Mouse (Mus musculus) stomach, embryonic 15.5 days (tissue): ENCODE data around the gene Hmgb2. TPM values are rescaled to one million over a fixed set of nuclear protein-coding genes. Genes with fewer than 3 reads are reported as not detected.
A peak's percentile ranks its signal among the peaks of the same experiment; 100 is the strongest.

Experiments used
- ATAC-seq: fragments of 200-750 bp; cut with Nextera tagmentation; 2 replicates; pipeline ENCODE4 v1.8.0; 2017; ENCODE audit warnings: low read depth, moderate number of reproducible peaks, moderate TSS enrichment; ENCODE audit not compliant: insufficient read depth, low FRiP score
- H3K27ac ChIP-seq: fragments of 300-500 bp; sonication (generic); 2 replicates; pipeline ENCODE4 v1.5.1; 2015; ENCODE audit warnings: mild to moderate bottlenecking, inconsistent platforms
- H3K27me3 ChIP-seq: fragments of 300-500 bp; sonication (generic); replicated peaks from 2 replicates; pipeline ENCODE4 v1.6.1; 2015; ENCODE audit warnings: inconsistent platforms
- H3K36me3 ChIP-seq: fragments of 300-500 bp; sonication (generic); 2 replicates; pipeline ENCODE4 v1.6.1; 2015; ENCODE audit warnings: inconsistent platforms
- H3K4me1 ChIP-seq: fragments of 300-500 bp; sonication (generic); 2 replicates; pipeline ENCODE4 v1.6.1; 2015; ENCODE audit warnings: inconsistent platforms
- H3K4me2 ChIP-seq: fragments of 300-500 bp; sonication (generic); 2 replicates; pipeline ENCODE4 v1.6.1; 2015; ENCODE audit warnings: mild to moderate bottlenecking, inconsistent platforms
- H3K4me3 ChIP-seq: fragments of 300-500 bp; sonication (generic); replicated peaks from 2 replicates; pipeline ENCODE4 v1.5.1; 2015; ENCODE audit warnings: inconsistent platforms
- H3K9ac ChIP-seq: fragments of 300-500 bp; sonication (generic); 2 replicates; pipeline ENCODE4 v1.6.1; 2015; ENCODE audit warnings: inconsistent platforms
- H3K9me3 ChIP-seq: fragments of 300-500 bp; sonication (generic); 2 replicates; pipeline ENCODE4 v1.6.1; 2016; ENCODE audit warnings: inconsistent platforms
- WGBS: fragments of 180-500 bp; shearing (Covaris S2); methylation state at CpG from one replicate; pipeline ENCODE4 v1.1.7; 2015; 5-methylcytosine and 5-hydroxymethylcytosine counted together
- polyA plus RNA-seq: library from polyadenylated mRNA; unstranded; fragments of >200 nt; fragmentation: Nextera tagmentation; extraction: Ambion mirVana; gene quantifications from 2 replicates; pipeline ENCODE4 v1.2.1, GENCODE M21; 2015

The Hmgb2 gene
- polyA plus RNA-seq, result 312 and 353 TPM in 2 replicates

- WGBS, result under 1% methylated on average over 63 of the region's 63 CpGs
- H3K27ac ChIP-seq, result peak within 1 kb of the TSS; percentile 100
- no peaks in the 10 kb centered on the region for H3K27me3 ChIP-seq
- peak; percentile 100 for ATAC-seq
- H3K36me3 ChIP-seq, result peaks cover 8% of the 10 kb centered on the region; the same call in 1 of the 2 replicates
- peak within 1 kb of the TSS; percentile 90 for H3K4me3 ChIP-seq
- no peaks in the 10 kb centered on the region; the same call in 1 of the 2 replicates for H3K9me3 ChIP-seq
- H3K4me1 ChIP-seq, result 0 out of 2 replicates have a peak, but pooled peaks cover 6% of the 10 kb centered on the region
- H3K9ac ChIP-seq, result peak within 1 kb of the TSS; percentile 98
- H3K4me2 ChIP-seq, result peak within 1 kb of the TSS; percentile 92
Measured at GRCm38 (mm10) chr8:57511316-57512118, at the start of gene Hmgb2. TSS of gene Hmgb2 (plus strand) at chr8:57511907.

- H3K4me2 ChIP-seq, result no peak overlapping the region
- ATAC-seq, result no peak
- H3K9me3 ChIP-seq, result no peaks in the 10 kb centered on the region
- no peak overlapping the region for H3K27ac ChIP-seq
- no peaks in the 10 kb centered on the region for H3K27me3 ChIP-seq
- no peaks in the 10 kb centered on the region for H3K36me3 ChIP-seq
- H3K4me3 ChIP-seq, result no peak overlapping the region
- H3K9ac ChIP-seq, result no peak overlapping the region
- H3K4me1 ChIP-seq, result no peaks in the 10 kb centered on the region
- WGBS, result 38% methylated on average over 1 of the region's 1 CpGs
Measured at GRCm38 (mm10) chr8:57462839-57463238, 48.9 kb upstream of the Hmgb2 start.

GRCm38 (mm10) chr8:57463757-57464156 lies 48.0 kb upstream of the Hmgb2 start:
- no peaks in the 10 kb centered on the region for H3K36me3 ChIP-seq
- H3K27me3 ChIP-seq, result no peaks in the 10 kb centered on the region
- no peaks in the 10 kb centered on the region for H3K9me3 ChIP-seq
- no peak overlapping the region for H3K27ac ChIP-seq
- no peak overlapping the region for H3K4me2 ChIP-seq
- 75% methylated on average over 3 of the region's 3 CpGs for WGBS
- H3K4me1 ChIP-seq, result no peaks in the 10 kb centered on the region
- no peak overlapping the region for H3K9ac ChIP-seq
- ATAC-seq, result no peak
- no peak overlapping the region for H3K4me3 ChIP-seq

- Histone ChIP-seq H3K27ac (no peak overlapping the region), H3K4me3 (no peak overlapping the region), H3K4me2 (no peak overlapping the region), H3K36me3 (no peaks in the 10 kb centered on the region), H3K27me3 (no peaks in the 10 kb centered on the region), H3K9me3 (no peaks in the 10 kb centered on the region), H3K4me1 (no peaks in the 10 kb centered on the region), H3K9ac (no peak overlapping the region)
- WGBS, result 39% methylated on average over 5 of the region's 5 CpGs
- peak; percentile 76; the same call in 1 of the 2 replicates for ATAC-seq
Measured at GRCm38 (mm10) chr8:57468624-57469023, 43.1 kb upstream of the Hmgb2 start.

GRCm38 (mm10) chr8:57470863-57471262 lies 40.8 kb upstream of the Hmgb2 start:
- H3K9me3 ChIP-seq, result no peaks in the 10 kb centered on the region
- no peaks in the 10 kb centered on the region for H3K4me1 ChIP-seq
- H3K27me3 ChIP-seq, result no peaks in the 10 kb centered on the region
- H3K36me3 ChIP-seq, result no peaks in the 10 kb centered on the region
- H3K27ac ChIP-seq, result no peak overlapping the region
- no peak overlapping the region for H3K4me3 ChIP-seq
- ATAC-seq, result no peak
- 89% methylated on average over 5 of the region's 5 CpGs for WGBS
- no peak overlapping the region for H3K4me2 ChIP-seq
- H3K9ac ChIP-seq, result no peak overlapping the region

- no peak overlapping the region for H3K4me2 ChIP-seq
- H3K36me3 ChIP-seq, result no peaks in the 10 kb centered on the region
- 67% methylated on average over 6 of the region's 6 CpGs for WGBS
- no peaks in the 10 kb centered on the region for H3K9me3 ChIP-seq
- no peak overlapping the region for H3K4me3 ChIP-seq
- no peak overlapping the region for H3K27ac ChIP-seq
- no peaks in the 10 kb centered on the region for H3K4me1 ChIP-seq
- no peak overlapping the region for H3K9ac ChIP-seq
- ATAC-seq, result no peak
- no peaks in the 10 kb centered on the region for H3K27me3 ChIP-seq
Measured at GRCm38 (mm10) chr8:57473751-57474150, 38.0 kb upstream of the Hmgb2 start.

- Histone ChIP-seq H3K27me3 (no peaks in the 10 kb centered on the region), H3K4me3 (no peak overlapping the region), H3K36me3 (no peaks in the 10 kb centered on the region), H3K4me2 (no peak overlapping the region), H3K9me3 (no peaks in the 10 kb centered on the region), H3K9ac (no peak overlapping the region), H3K27ac (no peak overlapping the region), H3K4me1 (no peaks in the 10 kb centered on the region)
- 46% methylated on average over 3 of the region's 3 CpGs for WGBS
- ATAC-seq, result no peak
Measured at GRCm38 (mm10) chr8:57478406-57478805, 33.3 kb upstream of the Hmgb2 start.

GRCm38 (mm10) chr8:57479700-57480099 lies 32.0 kb upstream of the Hmgb2 start:
- H3K27ac ChIP-seq, result no peak overlapping the region
- no peak overlapping the region for H3K4me3 ChIP-seq
- no peaks in the 10 kb centered on the region for H3K36me3 ChIP-seq
- H3K4me2 ChIP-seq, result no peak overlapping the region
- no peak for ATAC-seq
- no peaks in the 10 kb centered on the region for H3K4me1 ChIP-seq
- H3K9ac ChIP-seq, result no peak overlapping the region
- 86% methylated on average over 8 of the region's 8 CpGs for WGBS
- H3K27me3 ChIP-seq, result no peaks in the 10 kb centered on the region
- no peaks in the 10 kb centered on the region for H3K9me3 ChIP-seq

- H3K36me3 ChIP-seq, result no peaks in the 10 kb centered on the region
- no peak overlapping the region for H3K27ac ChIP-seq
- H3K4me3 ChIP-seq, result no peak overlapping the region
- 67% methylated on average over 4 of the region's 4 CpGs for WGBS
- H3K9me3 ChIP-seq, result no peaks in the 10 kb centered on the region
- no peak overlapping the region for H3K9ac ChIP-seq
- H3K4me2 ChIP-seq, result no peak overlapping the region
- no peak for ATAC-seq
- no peaks in the 10 kb centered on the region for H3K4me1 ChIP-seq
- no peaks in the 10 kb centered on the region for H3K27me3 ChIP-seq
Measured at GRCm38 (mm10) chr8:57480606-57481005, 31.1 kb upstream of the Hmgb2 start.

GRCm38 (mm10) chr8:57486491-57487440 lies 24.9 kb upstream of the Hmgb2 start:
- Histone ChIP-seq H3K9ac (peak overlapping the region; percentile 40), H3K4me1 (no peaks in the 10 kb centered on the region), H3K4me3 (peak overlapping the region; percentile 86), H3K4me2 (peak overlapping the region; percentile 50), H3K27me3 (no peaks in the 10 kb centered on the region), H3K9me3 (no peaks in the 10 kb centered on the region), H3K36me3 (no peaks in the 10 kb centered on the region), H3K27ac (peak overlapping the region; percentile 96)
- WGBS, result under 1% methylated on average over 54 of the region's 54 CpGs
- ATAC-seq, result peak; percentile 33

GRCm38 (mm10) chr8:57487441-57488155 lies 24.1 kb upstream of the Hmgb2 start, which contains the start of gene Sap30:
TSS of gene Sap30 (minus strand) at chr8:57487860.
- Histone ChIP-seq H3K4me2 (peak within 1 kb of the TSS; percentile 93), H3K4me1 (no peaks in the 10 kb centered on the region), H3K36me3 (no peaks in the 10 kb centered on the region), H3K9ac (peak within 1 kb of the TSS; percentile 54), H3K9me3 (no peaks in the 10 kb centered on the region), H3K27me3 (no peaks in the 10 kb centered on the region), H3K4me3 (peak within 1 kb of the TSS; percentile 86), H3K27ac (peak within 1 kb of the TSS; percentile 96)
- peak; percentile 96 for ATAC-seq
- under 1% methylated on average over 54 of the region's 66 CpGs for WGBS
